Mouse (Mus musculus): ENCODE results near the gene Gm21170. TPM values are rescaled to one million over a fixed set of nuclear protein-coding genes. Genes with fewer than 3 reads are reported as not detected.
"Not testable (repeated sequence)": the region's sequence is repeated elsewhere in the genome, so short reads cannot be mapped to it uniquely, and the experiment has no call there.

Gm21170 gene
- polyA plus RNA-seq (2015; fragmentation: Nextera tagmentation; extraction: Ambion mirVana), result not detected in 2 replicates

DNA sequence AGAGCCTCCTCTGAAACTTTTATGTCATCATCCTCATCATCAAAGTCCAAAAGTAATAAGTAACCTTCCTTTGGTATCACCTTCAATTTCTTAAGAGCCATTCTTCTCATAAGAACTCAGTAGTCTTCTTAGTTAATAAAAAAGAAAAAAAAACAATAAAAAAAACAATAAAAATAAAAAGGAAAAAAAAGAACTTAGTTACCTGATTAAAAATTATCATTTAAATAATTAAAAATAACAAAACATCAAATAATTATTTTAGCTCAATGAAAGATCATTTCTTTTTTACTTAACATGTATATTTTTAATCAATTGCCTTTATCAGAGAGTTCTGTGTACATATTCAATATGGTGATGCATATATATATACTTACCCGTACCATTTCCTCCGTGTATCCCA, at the start of gene Gm21170:
Gene Gm21170 (minus strand): TSS at position 101 of the 400 bp plus-strand sequence.
- WGBS, result no CpG with 5 or more reads among the region's 2 CpGs
- not testable (repeated sequence) for H3K4me3 ChIP-seq; H3K9ac ChIP-seq; H3K4me2 ChIP-seq; H3K36me3 ChIP-seq; ATAC-seq (ENCODE audit: extremely low read depth, insufficient number of reproducible peaks, low FRiP score, low TSS enrichment); H3K9me3 ChIP-seq; H3K27ac ChIP-seq (replicated peaks); H3K27me3 ChIP-seq (replicated peaks); H3K4me1 ChIP-seq

Other genes with a start within 250 kb of the Gm21170 start
- not detected in 2 replicates for gene Gm21256, start 240.1 kb downstream of the Gm21170 start, polyA plus RNA-seq (2015; fragmentation: Nextera tagmentation; extraction: Ambion mirVana)